Mouse (Mus musculus): ENCODE measurements at regions not wholly inside any gene's neighbourhood (a gene's known extent, or its start where the extent isn't known, plus 50 kb on each side); places are given as distances from the start of the nearest gene placed in this dataset.

DNA sequence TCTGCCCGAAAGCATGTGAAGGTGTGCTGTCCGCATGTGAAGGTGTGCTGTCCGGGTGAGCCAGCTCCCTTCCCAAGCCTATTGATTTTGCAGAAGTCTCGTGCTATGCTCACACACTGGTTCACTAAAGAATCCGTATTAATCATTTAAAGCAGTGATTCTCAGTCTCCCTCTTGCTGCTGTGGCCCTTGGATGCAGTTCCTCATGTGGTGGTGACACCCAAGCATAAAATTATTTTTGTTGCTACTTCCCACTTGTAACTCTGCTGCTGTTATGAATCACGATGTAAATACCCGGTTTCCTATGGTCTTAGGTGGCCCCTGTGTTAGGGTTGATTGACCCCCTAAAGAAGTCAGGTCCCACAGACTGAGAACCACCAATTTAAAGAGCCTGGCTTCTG lies 55.7 kb upstream of the Emb start:
- Histone ChIP-seq H3K9ac (ENCODE audit: low read length) (no peak overlapping the region), H3K27ac (ENCODE audit: low read depth, low read length) (no peak overlapping the region), H3K4me2 (ENCODE audit: low read length) (no peak overlapping the region), H3K27me3 (replicated peaks; ENCODE audit: control insufficient read depth, insufficient read depth, low read length) (no peaks in the 10 kb centered on the region), H3K9me3 (replicated peaks; ENCODE audit: control insufficient read depth, low read length) (no peaks in the 10 kb centered on the region), H3K36me3 (ENCODE audit: control insufficient read depth, insufficient read depth, low read length) (no peaks in the 10 kb centered on the region), H3K4me3 (ENCODE audit: low read depth, low read length) (no peak overlapping the region), H3K4me1 (ENCODE audit: control insufficient read depth, insufficient read depth, low read length) (no peaks in the 10 kb centered on the region)
- ATAC-seq, result no peak
- no peak for DNase-seq (ENCODE audit: low spot score)
- 95% methylated on average over 7 of the region's 7 CpGs for whole genome bisulfite sequencing

- no peak overlapping the region for H3K27ac ChIP-seq (ENCODE audit: low read depth, low read length)
- H3K9ac ChIP-seq (ENCODE audit: low read length), result no peak overlapping the region
- ATAC-seq (peak; percentile 37; the same call in 1 of the 2 replicates), DNase-seq (ENCODE audit: low spot score) (peak; percentile 50)
- 76% methylated on average over 6 of the region's 6 CpGs for WGBS
- H3K27me3 ChIP-seq (replicated peaks; ENCODE audit: control insufficient read depth, insufficient read depth, low read length), result no peaks in the 10 kb centered on the region
- no peaks in the 10 kb centered on the region for H3K9me3 ChIP-seq (replicated peaks; ENCODE audit: control insufficient read depth, low read length)
- H3K4me2 ChIP-seq (ENCODE audit: low read length), result no peak overlapping the region
- H3K4me1 ChIP-seq (ENCODE audit: control insufficient read depth, insufficient read depth, low read length), result no peaks in the 10 kb centered on the region
- no peak overlapping the region for H3K4me3 ChIP-seq (ENCODE audit: low read depth, low read length)
- no peaks in the 10 kb centered on the region for H3K36me3 ChIP-seq (ENCODE audit: control insufficient read depth, insufficient read depth, low read length)
Measured at GRCm38 (mm10) chr13:117143828-117144227, 64.5 kb upstream of the Emb start.

- Histone ChIP-seq H3K9ac (ENCODE audit: low read length) (no peak overlapping the region), H3K36me3 (ENCODE audit: control insufficient read depth, insufficient read depth, low read length) (no peaks in the 10 kb centered on the region), H3K9me3 (replicated peaks; ENCODE audit: control insufficient read depth, low read length) (no peaks in the 10 kb centered on the region), H3K27ac (ENCODE audit: low read depth, low read length) (no peak overlapping the region), H3K27me3 (replicated peaks; ENCODE audit: control insufficient read depth, insufficient read depth, low read length) (no peaks in the 10 kb centered on the region), H3K4me1 (ENCODE audit: control insufficient read depth, insufficient read depth, low read length) (no peaks in the 10 kb centered on the region), H3K4me2 (ENCODE audit: low read length) (no peak overlapping the region), H3K4me3 (ENCODE audit: low read depth, low read length) (no peak overlapping the region)
- DNase-seq (ENCODE audit: low spot score) (no peak), ATAC-seq (no peak)
- 72% methylated on average over 4 of the region's 4 CpGs for WGBS
Measured at GRCm38 (mm10) chr13:117143255-117143654, 65.1 kb upstream of the Emb start.

DNA sequence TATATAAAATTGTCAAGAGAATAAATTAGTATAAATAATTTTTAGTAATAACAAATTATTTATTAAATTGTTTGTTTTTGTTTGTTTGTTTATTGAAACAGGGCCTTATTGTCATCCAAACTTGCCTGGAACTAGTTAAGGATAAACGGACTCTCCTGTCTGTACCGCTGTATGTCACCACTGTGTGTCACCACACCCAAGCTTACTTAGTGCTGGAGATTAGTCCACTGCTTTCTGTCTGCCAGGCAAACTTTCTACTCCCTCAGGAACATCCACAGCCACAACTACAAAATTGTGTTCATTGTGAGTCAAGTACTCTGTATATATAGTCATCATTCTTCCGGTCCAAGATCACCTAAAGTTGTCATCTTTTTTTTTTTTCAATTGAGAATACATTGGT lies 74.0 kb upstream of the Emb start:
- Histone ChIP-seq H3K4me2 (ENCODE audit: low read length) (no peak overlapping the region), H3K4me3 (ENCODE audit: low read depth, low read length) (no peak overlapping the region)
- 89% methylated on average over 3 of the region's 3 CpGs for WGBS

DNA sequence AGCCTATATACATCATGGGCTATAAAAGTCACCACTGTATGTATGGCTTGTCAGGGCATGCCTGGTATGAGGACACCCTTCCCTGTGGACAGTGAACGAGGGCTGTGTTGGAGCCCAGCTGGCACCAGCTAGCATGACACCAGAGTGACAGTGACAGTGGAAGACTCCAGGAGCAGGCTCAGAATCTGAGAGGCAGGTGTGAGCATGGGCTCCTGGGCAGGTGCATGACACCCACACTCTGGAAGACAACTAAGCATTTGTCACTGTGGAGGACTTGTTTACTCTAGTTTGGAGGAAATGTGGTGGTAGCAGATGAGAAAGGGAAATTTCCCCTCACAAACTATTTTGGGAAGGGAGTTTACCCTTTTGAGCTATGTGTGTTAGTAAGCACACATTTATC lies 76.2 kb upstream of the Emb start:
- WGBS, result 92% methylated on average over 1 of the region's 1 CpGs
- H3K4me2 ChIP-seq (ENCODE audit: low read length), result no peak overlapping the region
- H3K4me1 ChIP-seq (ENCODE audit: control insufficient read depth, insufficient read depth, low read length), result no peaks in the 10 kb centered on the region
- H3K9ac ChIP-seq (ENCODE audit: low read length), result no peak overlapping the region
- H3K27ac ChIP-seq (ENCODE audit: low read depth, low read length), result no peak overlapping the region
- DNase-seq (ENCODE audit: low spot score) (no peak), ATAC-seq (no peak)
- no peaks in the 10 kb centered on the region for H3K27me3 ChIP-seq (replicated peaks; ENCODE audit: control insufficient read depth, insufficient read depth, low read length)
- H3K36me3 ChIP-seq (ENCODE audit: control insufficient read depth, insufficient read depth, low read length), result no peaks in the 10 kb centered on the region
- no peak overlapping the region for H3K4me3 ChIP-seq (ENCODE audit: low read depth, low read length)
- H3K9me3 ChIP-seq (replicated peaks; ENCODE audit: control insufficient read depth, low read length), result no peaks in the 10 kb centered on the region

More for the DNA sequence above, 74.0 kb upstream of the Emb start:
- DNase-seq (ENCODE audit: low spot score) (no peak), ATAC-seq (no peak)
- Histone ChIP-seq H3K9me3 (replicated peaks; ENCODE audit: control insufficient read depth, low read length) (no peaks in the 10 kb centered on the region), H3K9ac (ENCODE audit: low read length) (no peak overlapping the region), H3K36me3 (ENCODE audit: control insufficient read depth, insufficient read depth, low read length) (no peaks in the 10 kb centered on the region), H3K27me3 (replicated peaks; ENCODE audit: control insufficient read depth, insufficient read depth, low read length) (no peaks in the 10 kb centered on the region), H3K27ac (ENCODE audit: low read depth, low read length) (no peak overlapping the region), H3K4me1 (ENCODE audit: control insufficient read depth, insufficient read depth, low read length) (no peaks in the 10 kb centered on the region)

GRCm38 (mm10) chr13:117127813-117128549 lies 80.4 kb upstream of the Emb start:
- WGBS, result 91% methylated on average over 12 of the region's 12 CpGs

DNA sequence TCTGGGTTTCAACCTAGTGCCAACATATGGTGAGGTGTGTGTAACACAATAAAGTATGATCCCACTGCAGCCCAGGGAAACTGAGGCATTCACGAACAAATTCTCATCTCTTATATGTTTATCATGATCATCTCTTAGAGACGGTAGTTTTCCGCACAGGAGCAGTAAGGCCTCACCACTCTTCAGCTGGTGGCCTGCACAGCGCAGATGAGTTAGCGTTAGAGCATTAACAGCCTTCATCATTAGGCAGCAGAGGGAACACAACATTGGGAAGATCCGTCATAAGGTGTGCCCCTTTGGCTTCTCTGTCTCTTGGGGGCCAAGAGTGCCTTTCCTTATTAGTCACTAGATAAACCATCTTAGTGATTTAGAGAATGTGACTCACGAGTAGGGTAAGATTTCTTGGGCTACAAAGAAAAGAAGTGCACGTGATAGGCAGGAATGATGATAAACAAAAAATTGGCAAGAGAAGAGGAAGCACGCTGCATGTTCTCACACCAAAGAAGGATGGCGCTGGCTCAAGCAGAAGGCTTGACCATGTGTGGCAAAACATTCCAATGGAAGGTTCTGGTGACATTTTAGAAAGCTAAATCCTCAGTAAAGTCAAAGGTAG lies 81.1 kb upstream of the Emb start:
- Histone ChIP-seq H3K36me3 (ENCODE audit: control insufficient read depth, insufficient read depth, low read length) (no peaks in the 10 kb centered on the region), H3K27me3 (replicated peaks; ENCODE audit: control insufficient read depth, insufficient read depth, low read length) (no peaks in the 10 kb centered on the region), H3K4me2 (ENCODE audit: low read length) (no peak overlapping the region), H3K9ac (ENCODE audit: low read length) (no peak overlapping the region), H3K9me3 (replicated peaks; ENCODE audit: control insufficient read depth, low read length) (no peaks in the 10 kb centered on the region), H3K4me3 (ENCODE audit: low read depth, low read length) (no peak overlapping the region), H3K27ac (ENCODE audit: low read depth, low read length) (no peak overlapping the region), H3K4me1 (ENCODE audit: control insufficient read depth, insufficient read depth, low read length) (no peaks in the 10 kb centered on the region)
- no peak for DNase-seq (ENCODE audit: low spot score)
- WGBS, result 87% methylated on average over 10 of the region's 10 CpGs
- ATAC-seq, result no peak

More at GRCm38 (mm10) chr13:117127813-117128549, 80.4 kb upstream of the Emb start:
- Histone ChIP-seq H3K4me1 (ENCODE audit: control insufficient read depth, insufficient read depth, low read length) (no peaks in the 10 kb centered on the region), H3K9ac (ENCODE audit: low read length) (no peak overlapping the region), H3K27ac (ENCODE audit: low read depth, low read length) (no peak overlapping the region), H3K27me3 (replicated peaks; ENCODE audit: control insufficient read depth, insufficient read depth, low read length) (no peaks in the 10 kb centered on the region), H3K36me3 (ENCODE audit: control insufficient read depth, insufficient read depth, low read length) (no peaks in the 10 kb centered on the region), H3K9me3 (replicated peaks; ENCODE audit: control insufficient read depth, low read length) (no peaks in the 10 kb centered on the region), H3K4me3 (ENCODE audit: low read depth, low read length) (no peak overlapping the region), H3K4me2 (ENCODE audit: low read length) (no peak overlapping the region)
- no peak for ATAC-seq
- no peak for DNase-seq (ENCODE audit: low spot score)

GRCm38 (mm10) chr13:117119636-117120035 lies 88.7 kb upstream of the Emb start:
- Histone ChIP-seq H3K4me1 (ENCODE audit: control insufficient read depth, insufficient read depth, low read length) (0 out of 2 replicates have a peak, but pooled peaks cover 2% of the 10 kb centered on the region), H3K4me3 (ENCODE audit: low read depth, low read length) (no peak overlapping the region), H3K9me3 (replicated peaks; ENCODE audit: control insufficient read depth, low read length) (no peaks in the 10 kb centered on the region), H3K27me3 (replicated peaks; ENCODE audit: control insufficient read depth, insufficient read depth, low read length) (no peaks in the 10 kb centered on the region), H3K9ac (ENCODE audit: low read length) (no peak overlapping the region), H3K27ac (ENCODE audit: low read depth, low read length) (no peak overlapping the region), H3K36me3 (ENCODE audit: control insufficient read depth, insufficient read depth, low read length) (no peaks in the 10 kb centered on the region), H3K4me2 (ENCODE audit: low read length) (no peak overlapping the region)
- DNase-seq (ENCODE audit: low spot score) (peak; percentile 29), ATAC-seq (no peak)
- WGBS, result 58% methylated on average over 4 of the region's 4 CpGs

DNA sequence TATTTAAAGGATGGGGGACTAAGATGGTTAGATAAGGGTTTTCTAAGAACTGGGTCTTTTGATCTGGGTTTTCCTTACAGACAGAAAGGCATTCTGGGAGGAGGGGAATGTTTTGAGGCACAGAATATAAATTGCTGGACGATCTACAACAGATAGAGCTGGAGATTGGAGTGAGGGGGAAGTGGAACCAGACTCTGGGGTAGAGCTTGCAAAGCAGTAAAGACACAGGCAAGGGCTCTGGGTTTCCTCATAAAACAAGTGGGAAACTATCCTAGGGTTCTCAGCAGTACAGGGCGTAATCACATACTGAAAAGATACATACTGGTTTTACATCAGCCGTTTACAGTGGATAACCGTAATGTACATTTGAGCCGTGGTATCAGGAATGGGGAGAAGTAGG lies 89.5 kb upstream of the Parp8 start:
- no peak overlapping the region for H3K4me2 ChIP-seq (ENCODE audit: low read length)
- no peak overlapping the region for H3K4me3 ChIP-seq (ENCODE audit: low read depth, low read length)
- no peaks in the 10 kb centered on the region for H3K36me3 ChIP-seq (ENCODE audit: control insufficient read depth, insufficient read depth, low read length)
- no peak overlapping the region for H3K27ac ChIP-seq (ENCODE audit: low read depth, low read length)
- no peak for ATAC-seq
- 90% methylated on average over 5 of the region's 5 CpGs for WGBS
- 0 out of 2 replicates have a peak, but pooled peaks cover 2% of the 10 kb centered on the region for H3K4me1 ChIP-seq (ENCODE audit: control insufficient read depth, insufficient read depth, low read length)
- DNase-seq (ENCODE audit: low spot score), result no peak
- H3K9ac ChIP-seq (ENCODE audit: low read length), result no peak overlapping the region
- H3K9me3 ChIP-seq (replicated peaks; ENCODE audit: control insufficient read depth, low read length), result no peaks in the 10 kb centered on the region
- H3K27me3 ChIP-seq (replicated peaks; ENCODE audit: control insufficient read depth, insufficient read depth, low read length), result no peaks in the 10 kb centered on the region

All from forebrain, embryonic 14.5 days (tissue).